Mouse (Mus musculus): ENCODE results near the gene Nfia.

Gene Nfia

DNA sequence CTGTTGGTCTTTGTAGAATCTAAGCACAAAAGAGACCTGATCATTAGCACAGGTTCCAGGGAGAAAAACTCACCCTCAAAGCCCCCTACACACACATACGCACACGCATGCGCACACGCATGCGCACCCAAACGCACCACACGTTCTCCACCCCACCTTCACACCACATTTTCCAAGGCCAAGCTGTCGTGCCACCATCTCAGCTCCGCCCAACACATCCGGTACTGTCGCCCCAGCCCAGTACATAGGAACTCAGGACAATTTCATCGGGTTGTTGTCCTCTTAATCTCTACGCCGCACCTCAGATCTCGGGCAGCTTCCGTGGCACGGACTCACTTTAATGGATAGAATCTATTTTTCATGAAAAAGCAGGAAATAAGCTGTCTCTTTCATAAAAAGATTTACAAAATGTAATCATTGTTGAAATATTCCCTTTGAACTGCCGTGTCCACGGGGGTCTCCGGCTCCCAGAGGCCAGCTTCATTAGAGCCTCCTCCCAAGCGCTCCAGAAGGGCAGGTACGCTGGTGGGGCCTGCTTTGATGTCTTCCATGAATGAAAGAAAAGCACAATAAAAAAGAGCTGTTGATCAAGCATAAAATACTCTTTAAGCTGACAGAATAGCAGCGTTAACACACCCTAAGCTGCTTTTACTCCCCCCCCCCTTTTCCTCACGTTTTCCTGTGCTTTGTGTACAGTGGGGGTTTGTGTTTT lies 330.2 kb downstream of the Nfia start:
- peak; percentile 65 for DNase-seq (ENCODE audit: low spot score in 2 of 2)

DNA sequence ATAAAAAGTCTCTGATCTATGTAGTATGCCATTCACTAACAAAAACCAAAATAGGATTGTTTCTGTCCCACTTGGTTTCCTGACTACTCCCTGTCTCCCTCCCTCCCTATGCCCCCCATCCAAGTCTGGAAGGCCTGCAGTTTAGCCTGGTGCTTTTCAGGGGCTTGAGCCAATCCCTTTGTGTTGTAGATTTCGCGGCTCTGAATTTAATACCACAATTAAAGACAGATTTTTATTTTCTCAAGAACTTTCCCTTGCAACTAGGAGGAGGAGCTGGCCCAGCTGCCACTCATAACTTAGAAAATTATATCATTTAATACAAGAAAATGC lies 330.8 kb downstream of the Nfia start:
- no peak for DNase-seq (ENCODE audit: low spot score in 2 of 2)

DNA sequence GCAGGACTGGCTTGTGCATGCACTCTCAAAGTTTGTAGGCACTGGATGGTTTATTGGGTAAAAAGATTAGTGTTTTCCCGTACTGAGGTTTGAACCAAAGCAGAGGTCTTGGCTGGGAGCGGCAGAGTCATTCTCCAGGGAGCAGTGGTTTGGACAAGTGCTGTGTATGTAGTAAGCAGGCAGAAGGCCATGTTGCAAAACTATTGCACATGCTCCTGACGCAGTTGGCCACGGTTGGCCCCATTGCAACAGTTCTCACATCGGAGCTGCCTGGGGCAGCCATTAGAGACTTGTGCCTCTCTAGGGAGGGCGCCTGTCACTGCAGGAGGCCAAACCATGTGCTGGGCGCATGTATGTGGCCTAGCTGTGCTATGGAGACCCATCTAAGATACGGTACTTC lies 331.6 kb downstream of the Nfia start:
- no peak for DNase-seq (ENCODE audit: low spot score in 2 of 2)

DNA sequence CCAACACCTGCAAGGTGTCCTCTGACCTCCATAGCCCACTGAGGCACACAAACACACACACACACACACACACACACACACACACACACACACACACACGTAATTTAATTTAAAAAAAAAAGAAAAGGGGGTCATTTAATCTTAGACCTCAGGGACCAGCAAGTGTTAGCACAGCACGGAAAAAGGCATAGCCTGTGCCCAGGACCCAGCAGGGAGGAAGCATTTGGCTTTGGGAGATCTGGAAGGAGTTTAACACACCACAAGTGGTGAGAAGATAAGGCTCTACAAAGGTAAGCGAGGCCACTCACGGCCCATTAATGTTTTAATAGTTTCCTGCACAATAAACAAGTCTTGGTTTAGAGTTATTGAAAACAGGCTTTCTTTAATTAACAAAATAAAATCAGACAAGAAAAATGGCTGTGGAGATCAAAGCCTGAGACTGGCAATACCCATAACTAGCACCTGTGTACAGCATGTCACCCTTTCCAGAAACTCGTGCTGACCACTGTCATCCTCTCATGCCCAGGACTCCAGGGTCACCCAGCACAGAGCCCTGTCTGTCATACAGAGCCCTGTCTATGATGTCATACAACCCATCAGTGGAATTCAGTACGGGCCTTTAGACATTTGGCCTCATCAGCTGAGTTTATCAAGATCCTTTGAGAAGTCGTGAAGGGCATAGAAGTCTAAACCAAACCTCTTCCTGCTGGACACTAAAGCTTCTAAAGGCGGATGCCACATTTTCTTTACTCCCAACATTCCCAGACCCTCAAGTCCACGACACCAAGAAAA lies 332.6 kb downstream of the Nfia start:
- no peak for DNase-seq (ENCODE audit: low spot score in 2 of 2)

DNA sequence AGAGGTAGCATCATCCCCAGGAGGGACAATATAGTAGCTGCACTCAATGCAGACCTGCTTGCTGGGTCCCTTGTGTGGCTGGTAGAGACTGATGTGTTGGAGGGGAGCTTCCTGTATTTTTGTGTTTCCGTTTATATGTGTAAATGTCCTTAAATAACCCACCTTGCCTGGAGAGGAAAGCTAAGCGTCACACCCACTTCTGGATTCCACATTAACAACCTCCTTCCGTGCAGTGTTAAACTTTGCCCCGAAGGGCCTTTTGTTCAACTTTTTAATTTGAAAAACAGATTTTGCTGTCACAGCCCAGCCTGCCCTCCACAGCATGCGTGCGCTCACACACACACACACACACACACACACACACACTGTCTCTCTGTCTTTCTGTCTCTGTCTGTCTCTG lies 333.4 kb downstream of the Nfia start:
- DNase-seq (ENCODE audit: low spot score in 2 of 2) = no peak

DNA sequence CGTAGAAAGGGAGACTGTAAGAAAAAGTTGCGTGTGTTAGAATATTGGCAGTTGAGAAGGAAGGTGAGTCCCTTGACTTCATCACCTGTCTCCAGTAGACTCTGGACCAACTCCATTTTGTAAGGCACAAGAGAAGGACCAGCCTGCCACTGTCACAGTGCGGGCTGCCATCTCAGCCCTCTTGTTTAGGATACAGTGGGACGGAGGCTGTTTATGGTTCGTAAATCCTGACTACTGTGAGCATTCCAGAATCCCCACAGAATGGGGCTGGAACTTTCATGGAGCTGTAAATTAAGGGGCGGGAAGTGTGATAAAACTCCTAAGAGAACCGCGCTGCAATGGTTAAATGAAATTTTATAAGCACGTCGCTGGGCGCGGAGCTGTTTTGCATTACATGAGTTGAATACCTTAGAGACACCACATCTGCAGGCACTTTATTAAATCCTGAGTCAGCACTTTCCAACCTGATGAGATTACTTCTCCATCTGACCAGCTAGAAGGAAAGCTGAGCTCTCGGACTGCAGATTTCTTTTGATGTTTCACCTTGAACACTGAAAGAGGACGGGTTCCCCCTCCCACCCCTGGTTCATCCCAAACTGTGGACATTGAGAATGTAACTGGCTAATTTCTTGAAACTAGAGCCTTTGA lies 334.0 kb downstream of the Nfia start:
- DNase-seq (ENCODE audit: low spot score in 2 of 2) = no peak

DNA sequence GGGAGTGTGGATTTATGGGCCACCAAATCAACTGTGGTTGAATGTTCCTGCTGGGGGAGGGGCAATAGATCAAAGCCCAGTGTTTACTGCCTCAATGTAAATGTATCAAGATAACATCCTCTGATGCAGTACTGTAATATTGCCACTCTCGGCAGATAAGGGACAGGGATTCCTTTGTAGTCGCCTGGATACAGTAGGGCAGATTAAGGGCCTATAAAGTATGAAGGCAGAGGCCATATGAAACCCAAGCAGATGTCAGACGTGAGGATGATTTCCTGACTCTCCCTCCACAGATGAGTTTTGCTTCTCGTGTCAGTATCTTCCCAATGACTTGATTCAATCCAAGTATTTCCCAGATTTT lies 334.5 kb downstream of the Nfia start:
- DNase-seq (ENCODE audit: low spot score in 2 of 2) = no peak

DNA sequence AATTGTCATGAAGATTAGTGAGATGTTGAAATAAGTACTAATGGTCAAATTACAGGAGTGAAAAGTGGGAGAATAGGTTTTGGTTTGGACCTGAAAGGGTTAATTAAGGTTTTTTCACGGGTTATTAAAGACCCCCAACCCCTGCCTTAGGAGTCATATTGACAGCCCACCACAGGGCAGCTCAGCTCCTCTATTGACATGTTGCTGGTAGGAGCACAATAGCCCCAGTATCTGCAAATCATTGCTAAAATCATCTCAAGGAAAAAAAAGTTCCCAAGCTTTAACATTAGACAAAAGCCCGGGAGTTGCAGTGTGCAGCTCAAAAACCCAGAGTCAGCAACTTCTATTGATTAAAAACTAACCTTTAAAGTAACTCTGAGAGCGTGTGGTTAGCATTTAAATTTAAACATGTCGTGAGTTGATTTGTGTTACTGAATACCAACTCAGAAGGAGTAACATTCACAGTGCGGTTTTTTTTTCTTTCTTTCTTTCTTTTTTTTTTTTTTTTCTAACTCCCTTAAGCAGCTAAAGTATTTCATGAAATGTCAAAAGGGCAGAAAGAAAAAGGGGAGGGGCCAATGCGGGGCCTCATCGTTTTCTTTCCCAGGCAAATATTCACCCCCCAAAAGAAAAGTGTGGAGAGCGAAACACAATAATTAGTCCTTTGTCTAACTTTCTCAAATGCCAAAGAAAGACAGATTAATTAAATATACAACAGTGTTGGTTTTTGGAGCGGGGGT lies 335.6 kb downstream of the Nfia start:
- DNase-seq (ENCODE audit: low spot score in 2 of 2) = no peak

DNA sequence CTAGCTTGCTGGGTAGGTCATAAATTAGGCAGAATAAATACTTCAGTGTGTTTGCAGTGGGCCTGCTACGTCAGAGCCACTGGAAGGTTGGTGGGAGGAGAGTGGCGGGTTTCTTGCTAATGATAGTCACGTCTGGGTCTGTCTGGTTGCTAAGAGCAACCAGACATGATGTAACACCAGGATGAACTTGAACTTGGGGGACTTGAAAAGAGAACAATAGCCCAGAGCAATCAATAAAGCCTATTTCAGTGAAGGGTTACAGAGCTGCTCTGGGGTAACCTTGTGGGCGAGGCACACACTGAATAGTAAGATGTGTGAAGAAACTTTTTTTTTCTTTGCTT lies 336.1 kb downstream of the Nfia start:
- DNase-seq (ENCODE audit: low spot score in 2 of 2) = peak; percentile 62 to 77

DNA sequence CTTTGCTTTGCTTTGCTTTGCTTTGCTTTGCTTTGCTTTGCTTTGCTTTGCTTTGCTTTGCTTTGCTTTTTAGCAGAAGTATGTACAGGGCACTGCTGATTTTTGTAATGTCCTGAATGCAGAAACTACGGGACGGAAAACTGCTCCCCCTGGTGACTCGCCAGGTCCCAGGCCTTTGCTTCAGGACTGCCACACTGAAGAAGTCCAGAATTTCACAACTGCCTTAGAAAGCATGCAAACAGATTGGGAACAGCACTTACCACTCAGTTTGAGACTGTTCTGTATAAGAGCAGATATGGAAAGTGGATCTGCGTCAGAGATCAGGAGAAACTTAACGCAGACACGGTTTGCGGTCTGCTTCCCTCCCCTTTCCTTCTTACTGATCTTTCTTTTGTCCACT lies 336.5 kb downstream of the Nfia start:
- peak; percentile 64 to 71 for DNase-seq (ENCODE audit: low spot score in 2 of 2)

DNA sequence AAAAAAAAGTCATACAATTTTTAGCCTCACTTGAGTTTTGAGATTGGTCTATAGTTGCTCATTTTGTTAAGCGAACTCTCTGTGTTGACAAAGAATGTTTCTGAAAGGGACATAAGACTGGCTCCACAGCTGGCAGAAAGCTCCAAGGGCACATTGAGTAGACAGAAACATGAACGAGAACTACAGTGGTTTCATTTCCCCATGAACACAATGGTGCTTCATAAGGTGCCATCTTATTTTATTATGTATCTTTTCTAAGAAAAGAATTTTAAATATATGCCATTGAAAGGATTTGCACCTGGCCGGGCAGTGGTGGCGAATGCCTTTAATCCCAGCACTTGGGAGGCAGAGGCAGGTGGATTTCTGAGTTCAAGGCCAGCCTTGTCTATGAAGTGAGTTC lies 337.4 kb downstream of the Nfia start:
- no peak for DNase-seq (ENCODE audit: low spot score in 2 of 2)

DNA sequence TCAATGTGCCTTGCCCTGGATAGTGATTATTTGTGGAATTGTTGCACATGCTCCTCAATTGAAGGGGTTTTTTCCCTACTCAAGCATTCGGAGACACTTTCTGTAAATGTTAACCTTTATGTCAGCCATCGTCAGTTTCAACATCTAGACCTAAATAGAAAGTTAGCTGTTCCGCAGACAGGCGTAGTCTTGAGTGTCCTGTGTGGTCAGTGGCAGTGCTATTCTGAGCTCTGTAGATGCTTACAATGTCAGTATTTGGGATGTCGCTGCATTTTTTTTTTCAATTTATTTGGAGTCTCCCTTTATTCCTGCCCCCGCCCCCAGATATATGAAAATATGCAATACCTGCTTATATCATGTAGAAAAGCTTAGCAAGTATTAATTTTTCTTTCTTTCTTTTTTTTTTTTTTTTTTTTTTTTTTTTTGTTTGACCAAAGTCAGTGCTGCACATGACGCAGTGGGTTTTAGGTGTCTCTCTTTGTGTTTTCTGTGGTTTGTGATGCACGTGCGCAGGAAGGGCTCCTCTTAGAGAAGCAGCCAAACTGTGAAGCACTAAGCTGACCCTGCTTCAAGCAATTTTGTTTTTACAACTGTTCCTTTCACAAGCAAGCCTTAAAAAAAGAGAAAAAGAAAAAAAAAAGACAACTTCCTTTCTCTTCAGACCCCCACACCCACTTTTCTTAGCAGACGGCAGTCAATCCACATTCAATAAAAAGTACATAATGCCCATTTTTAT lies 340.9 kb downstream of the Nfia start:
- no peak for DNase-seq (ENCODE audit: low spot score in 2 of 2)

DNA sequence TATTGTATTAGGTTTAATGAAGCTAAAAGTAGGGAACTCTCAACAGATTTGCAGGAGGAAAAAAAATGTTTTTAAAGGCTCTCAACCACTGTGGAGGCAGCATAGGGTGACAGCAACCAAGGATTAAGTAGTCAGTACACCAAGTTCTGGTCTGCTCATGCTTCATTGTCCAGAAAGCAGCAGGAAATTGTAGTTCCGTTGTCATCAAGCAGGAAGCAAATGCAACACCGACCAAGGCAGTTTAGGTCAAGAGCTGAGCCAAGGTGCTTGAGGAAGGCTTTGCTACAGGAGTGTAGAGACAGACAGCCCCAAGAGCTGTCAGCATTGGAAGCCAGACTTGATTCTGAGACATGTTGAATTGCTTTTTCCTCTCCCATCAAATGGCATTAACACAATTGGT lies 342.4 kb downstream of the Nfia start:
- no peak for DNase-seq (ENCODE audit: low spot score in 2 of 2)

DNA sequence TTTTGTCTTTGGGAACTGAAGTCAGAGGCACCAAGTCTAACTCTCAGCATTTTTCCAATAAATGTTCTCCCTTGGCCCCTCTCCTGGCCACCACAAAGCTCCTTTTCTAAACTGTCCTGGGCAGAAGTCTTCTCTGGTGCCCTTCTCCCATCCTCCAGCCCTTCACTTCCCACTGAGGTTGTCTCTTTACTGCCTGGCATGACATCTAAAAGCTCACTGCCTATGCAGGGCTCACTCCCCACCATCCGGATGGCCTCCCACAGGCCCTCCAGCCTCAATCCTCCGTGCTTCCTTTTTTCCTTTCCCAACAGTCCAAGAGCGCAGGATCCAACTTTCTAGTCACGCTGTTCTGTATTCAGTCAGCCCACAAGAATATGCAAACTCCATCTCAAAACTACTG lies 342.9 kb downstream of the Nfia start:
- DNase-seq (ENCODE audit: low spot score in 2 of 2) = no peak

DNA sequence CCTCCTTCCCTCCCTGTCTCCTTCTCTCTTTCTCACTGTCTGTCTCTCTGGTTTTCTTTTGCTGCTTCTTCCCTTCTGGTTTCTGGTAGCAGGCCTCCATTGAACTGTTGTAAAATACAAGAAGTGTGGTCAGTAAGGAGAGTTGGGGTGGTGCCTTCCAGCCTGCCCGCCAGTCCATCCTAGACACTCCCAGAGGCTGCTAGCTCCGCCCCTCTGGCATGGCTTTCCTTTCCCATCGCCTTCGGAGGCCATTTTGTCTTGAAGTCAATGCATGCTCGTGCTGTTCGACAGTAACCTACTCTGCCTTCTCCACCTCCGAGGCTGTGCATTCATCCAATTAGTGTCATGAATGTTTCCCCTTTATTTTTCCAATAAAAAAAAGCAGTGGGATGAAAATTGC lies 343.5 kb downstream of the Nfia start:
- DNase-seq (ENCODE audit: low spot score in 2 of 2) = no peak

DNA sequence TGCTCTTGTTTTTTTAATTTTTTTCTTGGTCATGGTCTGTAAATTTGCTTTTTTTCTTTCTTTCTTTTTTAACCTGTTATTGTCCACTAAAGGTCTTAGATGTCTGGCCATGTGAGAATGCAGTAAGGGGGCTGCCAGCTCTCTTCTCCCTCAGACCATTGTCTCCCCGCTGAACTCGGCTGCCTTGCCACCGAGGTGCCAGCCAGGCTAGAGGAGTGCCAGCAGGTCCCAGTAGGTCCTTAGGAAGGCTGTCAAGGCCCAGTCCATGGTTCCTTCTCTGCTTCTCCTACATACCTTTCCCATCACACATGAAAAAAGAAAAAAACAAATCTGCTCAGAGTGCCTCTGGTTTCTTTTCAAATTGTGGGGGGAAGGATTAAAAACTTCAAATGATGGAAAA lies 345.6 kb downstream of the Nfia start:
- DNase-seq (ENCODE audit: low spot score in 2 of 2) = no peak

DNA sequence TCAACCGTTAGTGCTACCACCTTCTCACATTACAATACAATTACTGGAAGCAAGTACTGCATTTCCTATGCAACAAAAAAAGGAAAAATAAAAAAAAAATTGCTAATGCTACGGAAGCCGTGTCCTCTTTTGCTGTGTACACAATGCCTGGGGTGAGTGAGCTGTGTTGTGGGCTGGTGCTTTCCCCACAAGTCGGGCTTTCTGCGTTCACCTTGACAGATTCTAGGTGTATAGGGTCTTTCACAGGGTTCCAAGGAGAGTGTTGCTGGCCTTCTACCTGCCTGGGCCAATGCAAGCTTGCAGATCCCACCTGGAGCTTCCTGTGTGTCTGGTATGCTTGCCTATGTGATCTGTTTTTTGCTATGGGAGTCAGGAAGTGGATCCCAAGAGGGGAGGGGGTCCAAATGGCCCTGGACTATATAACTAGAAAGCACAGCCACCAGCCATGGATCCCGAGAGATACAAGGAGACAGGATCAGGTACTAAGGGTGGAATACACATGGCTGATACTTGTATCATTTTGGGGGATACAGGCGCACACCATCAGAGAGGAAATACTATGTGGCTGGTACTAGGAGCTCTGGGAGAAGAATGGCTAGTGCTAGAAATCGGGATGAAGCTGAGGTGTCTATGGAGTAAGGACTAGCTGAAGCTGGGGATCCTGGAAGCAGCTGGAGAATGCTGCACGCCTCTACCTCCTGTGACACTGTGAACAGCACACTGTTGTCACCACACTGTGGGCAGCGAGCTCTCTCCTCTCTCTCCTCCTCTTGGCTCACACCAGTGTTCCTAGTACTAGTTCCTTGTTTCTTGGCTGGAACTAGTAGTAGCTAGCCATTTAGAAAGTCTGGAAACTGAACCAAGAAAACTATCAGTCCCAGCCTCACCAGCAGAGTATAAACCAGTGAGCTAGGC lies 346.5 kb downstream of the Nfia start:
- no peak for DNase-seq (ENCODE audit: low spot score in 2 of 2)

DNA sequence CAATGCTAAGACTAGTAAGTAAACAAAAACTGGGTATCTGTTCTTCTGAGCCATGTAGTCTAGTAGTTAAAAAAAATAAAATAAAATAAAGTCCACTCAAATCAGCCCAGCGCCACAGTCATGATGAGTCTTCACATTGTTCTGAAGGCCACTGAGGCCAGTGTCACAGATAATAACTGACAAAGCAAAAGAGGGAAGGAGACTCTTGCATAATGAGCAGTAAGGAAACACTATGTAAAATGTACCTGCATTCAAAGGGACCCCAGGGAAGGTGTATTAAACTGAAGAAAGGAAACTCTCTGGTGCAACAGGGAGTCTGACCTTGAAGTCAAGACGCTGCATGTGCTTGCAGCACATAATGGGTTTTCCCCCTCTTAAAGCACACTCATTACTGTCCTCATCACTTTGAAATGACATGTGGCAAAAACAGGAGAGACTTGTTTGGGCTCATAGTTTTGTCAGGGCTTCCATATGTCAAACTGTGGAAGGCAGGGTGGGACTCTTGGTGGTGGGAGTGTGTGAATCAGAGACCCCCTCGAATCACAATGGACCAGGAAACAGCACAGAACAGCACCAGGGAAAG lies 347.5 kb downstream of the Nfia start:
- DNase-seq (ENCODE audit: low spot score in 2 of 2) = no peak

DNA sequence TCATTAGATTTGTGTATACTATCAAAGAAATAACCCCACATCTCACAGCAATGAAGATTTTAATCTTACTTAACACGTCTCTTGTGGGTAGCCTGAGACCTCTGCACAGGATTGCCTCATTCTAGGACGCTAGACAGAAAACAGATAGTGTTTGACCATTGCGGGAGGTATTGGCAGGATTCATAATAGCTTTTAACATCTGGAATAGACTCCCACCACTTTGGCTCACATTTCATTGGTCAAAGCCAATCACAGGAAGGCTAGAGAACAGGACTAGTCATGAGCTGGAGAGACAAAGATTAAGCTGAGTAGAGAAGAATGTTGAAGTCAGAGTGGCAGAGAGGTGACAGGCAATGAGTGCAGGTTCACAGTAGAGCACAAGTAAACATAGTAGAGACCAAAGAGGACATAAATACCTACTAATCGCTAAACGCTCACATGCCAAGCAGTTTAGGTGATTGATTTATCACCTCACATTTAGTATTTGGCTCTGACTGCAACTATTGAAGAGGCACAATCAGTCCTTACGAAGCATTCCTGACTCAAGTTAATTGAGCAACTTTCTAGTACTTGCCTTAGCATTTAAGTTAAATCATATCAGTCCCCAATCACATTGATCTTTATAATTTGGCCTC lies 348.3 kb downstream of the Nfia start:
- no peak for DNase-seq (ENCODE audit: low spot score in 2 of 2)

Measured in right cerebral cortex, postnatal 10 days (tissue).